Mouse (Mus musculus): ENCODE results near the gene Tbc1d30. TPM values are rescaled to one million over a fixed set of nuclear protein-coding genes. Genes with fewer than 3 reads are reported as not detected.
A peak's percentile ranks its signal among the peaks of the same experiment; 100 is the strongest.

The Tbc1d30 gene
- polyA plus RNA-seq, 1 experiment, result 0.23 TPM

DNA sequence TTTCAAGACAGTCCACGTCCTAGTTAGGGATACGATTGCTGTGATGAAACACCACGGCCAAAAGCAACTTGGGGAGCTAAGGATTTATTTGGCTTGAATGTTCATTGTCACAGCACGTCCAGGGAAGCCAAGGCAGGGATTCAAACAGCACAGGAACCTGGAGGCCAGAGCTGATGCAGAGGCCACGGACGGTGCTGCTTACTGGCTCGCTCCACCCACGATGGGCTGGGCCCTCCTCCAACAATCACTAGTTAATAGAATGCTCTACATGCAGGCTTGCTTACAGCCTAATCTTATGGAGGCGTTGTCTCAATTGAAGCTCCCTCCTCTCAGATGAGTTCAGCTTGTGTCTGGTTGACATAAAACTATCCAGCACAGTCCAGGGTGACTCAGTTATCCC is 16.7 kb upstream of the Tbc1d30 start:
- peaks cover 4% of the 10 kb centered on the region; the same call in 1 of the 2 replicates for H3K4me1 ChIP-seq (ENCODE audit: control insufficient read depth, insufficient read depth, low read length)
- H3K4me3 ChIP-seq (ENCODE audit: insufficient read depth, low read length), result no peak overlapping the region
- TF ChIP-seq POLR2A (IDR thresholded peaks at IDR 0.05; ENCODE audit: low read depth, low read length) (no peak), CTCF (IDR thresholded peaks at IDR 0.05; ENCODE audit: borderline replicate concordance, insufficient read depth, low read length) (no peak)
- no peak overlapping the region for H3K27ac ChIP-seq (ENCODE audit: insufficient read depth, low read length)

DNA sequence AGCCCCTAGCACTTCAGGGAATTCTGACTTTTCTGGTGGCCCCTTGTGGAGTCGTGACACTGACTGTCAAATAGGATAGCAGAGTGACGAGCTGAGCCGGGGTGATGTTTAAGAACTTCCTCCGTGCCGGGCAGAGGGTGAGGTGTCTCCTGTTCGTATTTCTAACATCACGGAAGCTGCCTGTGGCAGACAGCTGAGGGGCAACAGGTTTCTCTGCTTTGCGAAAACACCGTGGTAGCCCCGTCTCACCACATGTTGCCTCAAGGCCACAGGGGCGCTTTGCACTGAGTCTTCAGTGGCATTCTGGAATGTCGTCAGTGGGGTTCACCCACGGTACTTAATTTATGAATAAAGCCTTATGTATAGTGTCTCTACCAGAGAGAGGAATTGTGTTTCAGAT is 16.2 kb upstream of the Tbc1d30 start:
- no peak overlapping the region for H3K27ac ChIP-seq (ENCODE audit: insufficient read depth, low read length)
- no peak for TF ChIP-seq POLR2A (IDR thresholded peaks at IDR 0.05; ENCODE audit: low read depth, low read length)
- TF ChIP-seq CTCF (IDR thresholded peaks at IDR 0.05; ENCODE audit: borderline replicate concordance, insufficient read depth, low read length), result no peak
- peaks cover 4% of the 10 kb centered on the region; the same call in 1 of the 2 replicates for H3K4me1 ChIP-seq (ENCODE audit: control insufficient read depth, insufficient read depth, low read length)
- no peak overlapping the region for H3K4me3 ChIP-seq (ENCODE audit: insufficient read depth, low read length)

DNA sequence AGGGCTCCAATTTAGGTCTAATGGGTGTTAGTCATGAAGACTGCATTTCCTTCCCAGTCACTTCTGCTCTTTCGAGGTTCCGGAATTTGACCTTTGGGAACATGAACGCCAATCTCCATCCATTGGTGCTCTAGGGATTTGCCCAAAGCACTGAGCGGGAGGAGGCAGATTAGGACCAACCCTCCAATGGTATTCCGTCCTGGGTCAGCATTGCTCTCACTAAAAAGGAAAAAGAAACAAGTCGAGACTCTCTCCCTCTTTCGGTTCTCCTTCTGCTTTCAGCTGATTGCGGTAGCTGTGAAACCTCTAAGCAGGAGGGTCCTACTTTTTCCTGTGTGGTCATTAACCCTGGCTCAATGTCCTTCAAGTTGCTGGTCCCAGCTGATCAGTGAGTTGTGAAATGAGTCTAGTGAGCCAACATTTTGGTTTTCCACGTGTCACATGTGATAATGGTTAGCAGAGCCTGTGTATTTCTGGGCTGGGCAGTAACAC is 14.7 kb upstream of the Tbc1d30 start:
- no peak for TF ChIP-seq CTCF (IDR thresholded peaks at IDR 0.05; ENCODE audit: borderline replicate concordance, insufficient read depth, low read length)
- no peak for TF ChIP-seq POLR2A (IDR thresholded peaks at IDR 0.05; ENCODE audit: low read depth, low read length)

DNA sequence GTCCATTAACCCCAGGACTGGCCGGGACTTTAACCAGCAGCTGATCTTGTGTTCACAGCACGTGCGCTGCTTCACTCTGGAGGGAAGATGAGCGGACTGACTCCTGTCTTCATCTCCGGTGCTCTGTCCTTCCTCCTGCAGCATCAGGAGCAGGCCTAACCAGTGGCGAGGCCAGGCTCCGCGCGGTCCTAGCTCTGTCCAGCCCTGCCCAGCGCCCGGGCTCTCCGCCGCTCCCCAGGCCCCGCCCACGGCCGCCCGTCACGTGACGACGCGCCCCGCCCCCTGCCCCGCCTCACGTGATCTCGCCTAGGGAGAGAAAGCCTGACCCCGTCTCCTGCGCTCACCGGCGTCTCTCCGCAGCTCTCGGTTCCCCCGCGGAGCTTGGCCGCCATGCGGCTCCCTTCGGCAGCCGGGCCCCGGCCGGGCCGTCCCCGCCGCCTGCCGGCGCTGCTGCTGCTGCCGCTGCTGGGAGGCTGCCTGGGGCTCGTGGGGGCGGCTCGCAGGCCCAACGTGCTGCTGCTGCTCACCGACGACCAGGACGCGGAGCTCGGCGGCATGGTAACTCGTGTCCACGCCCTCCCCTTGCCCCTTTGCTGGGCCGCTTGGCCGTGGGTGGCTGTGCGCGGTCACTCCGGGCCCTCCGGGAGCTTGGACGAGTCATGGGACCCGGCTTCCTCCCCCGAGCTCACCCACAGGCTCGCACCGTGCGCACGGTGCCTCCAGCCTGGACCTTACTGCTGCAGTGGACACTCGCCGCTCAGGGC is 13.9 kb upstream of the Tbc1d30 start, which contains the start of gene Gns:
TSS of gene Gns (plus strand) at position 290 of the 764 bp plus-strand sequence.
- TF ChIP-seq POLR2A (IDR thresholded peaks at IDR 0.05; ENCODE audit: low read depth, low read length) (peak; percentile 92), CTCF (IDR thresholded peaks at IDR 0.05; ENCODE audit: borderline replicate concordance, insufficient read depth, low read length) (no peak)
- Histone ChIP-seq H3K27ac (ENCODE audit: insufficient read depth, low read length) (peak within 1 kb of the TSS; percentile 51), H3K4me1 (ENCODE audit: control insufficient read depth, insufficient read depth, low read length) (peaks cover 4% of the 10 kb centered on the region; the same call in 1 of the 2 replicates), H3K4me3 (ENCODE audit: insufficient read depth, low read length) (peak within 1 kb of the TSS; percentile 79)

More for the DNA sequence above, 14.7 kb upstream of the Tbc1d30 start:
- Histone ChIP-seq H3K4me3 (ENCODE audit: insufficient read depth, low read length) (peak overlapping the region; percentile 79), H3K27ac (ENCODE audit: insufficient read depth, low read length) (peak overlapping the region; percentile 51), H3K4me1 (ENCODE audit: control insufficient read depth, insufficient read depth, low read length) (peaks cover 4% of the 10 kb centered on the region; the same call in 1 of the 2 replicates)

DNA sequence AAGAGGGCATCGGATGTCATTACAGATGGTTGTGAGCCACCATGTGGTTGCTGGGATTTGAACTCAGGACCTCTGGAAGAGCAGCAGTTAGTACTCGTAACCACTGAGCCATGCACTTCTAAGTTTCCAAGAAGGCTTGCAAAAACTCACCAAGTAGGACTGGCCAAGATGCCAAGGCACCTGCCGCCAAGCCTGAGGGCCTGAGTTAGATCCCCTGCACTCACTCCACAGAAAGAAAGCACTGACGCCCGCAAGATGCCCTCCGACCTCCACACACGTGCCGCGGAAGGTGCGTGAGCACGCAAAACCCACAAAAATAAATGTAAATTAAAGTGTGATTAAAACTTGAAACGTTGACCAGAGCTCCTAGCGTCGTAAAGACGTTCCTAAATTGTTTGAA is 13.2 kb upstream of the Tbc1d30 start:
- H3K4me1 ChIP-seq (ENCODE audit: control insufficient read depth, insufficient read depth, low read length), result peaks cover 4% of the 10 kb centered on the region; the same call in 1 of the 2 replicates
- H3K27ac ChIP-seq (ENCODE audit: insufficient read depth, low read length), result no peak overlapping the region
- TF ChIP-seq CTCF (IDR thresholded peaks at IDR 0.05; ENCODE audit: borderline replicate concordance, insufficient read depth, low read length) (no peak), POLR2A (IDR thresholded peaks at IDR 0.05; ENCODE audit: low read depth, low read length) (no peak)
- H3K4me3 ChIP-seq (ENCODE audit: insufficient read depth, low read length), result peak overlapping the region; percentile 32; the same call in 1 of the 2 replicates

DNA sequence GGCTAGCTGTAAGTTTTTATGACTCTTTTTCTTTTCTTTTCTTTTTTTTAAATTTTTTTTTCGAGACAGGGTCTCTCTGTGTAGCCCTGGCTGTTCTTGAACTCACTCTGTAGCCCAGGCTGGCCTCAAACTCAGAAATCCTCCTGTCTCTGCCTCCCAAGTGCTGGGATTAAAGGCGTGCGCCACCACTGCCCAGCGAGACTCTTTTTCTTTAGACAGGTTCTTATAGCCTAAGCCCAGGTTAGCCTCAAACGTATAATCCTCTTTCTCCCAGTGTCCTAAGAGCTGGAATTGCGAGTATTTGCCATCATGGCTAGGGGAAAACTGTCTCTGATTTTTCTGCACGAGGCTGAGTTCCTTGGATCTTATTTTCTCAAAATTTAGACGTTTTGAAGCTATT is 12.1 kb upstream of the Tbc1d30 start:
- no peak for TF ChIP-seq POLR2A (IDR thresholded peaks at IDR 0.05; ENCODE audit: low read depth, low read length)
- TF ChIP-seq CTCF (IDR thresholded peaks at IDR 0.05; ENCODE audit: borderline replicate concordance, insufficient read depth, low read length), result no peak
- Histone ChIP-seq H3K4me1 (ENCODE audit: control insufficient read depth, insufficient read depth, low read length) (peaks cover 4% of the 10 kb centered on the region; the same call in 1 of the 2 replicates), H3K27ac (ENCODE audit: insufficient read depth, low read length) (no peak overlapping the region), H3K4me3 (ENCODE audit: insufficient read depth, low read length) (no peak overlapping the region)

DNA sequence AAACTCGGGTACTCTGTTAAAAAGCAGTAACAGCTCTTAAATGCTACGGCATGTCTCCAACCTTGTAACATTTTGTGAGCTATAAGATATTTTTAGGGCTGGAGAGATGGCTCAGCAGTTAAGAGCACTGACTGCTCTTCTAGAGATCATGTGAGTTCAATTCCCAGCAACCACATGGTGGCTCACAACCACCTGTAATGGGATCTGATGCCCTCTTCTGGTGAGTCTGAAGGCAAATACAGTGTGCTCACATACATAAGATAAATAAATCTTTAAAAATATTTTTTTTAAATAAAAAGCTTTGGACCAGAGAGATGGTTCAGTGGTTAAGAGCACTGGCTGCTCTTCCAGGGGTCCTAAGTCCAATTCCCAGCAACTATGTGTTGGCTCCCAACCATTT is 9.3 kb upstream of the Tbc1d30 start:
- TF ChIP-seq CTCF (IDR thresholded peaks at IDR 0.05; ENCODE audit: borderline replicate concordance, insufficient read depth, low read length) (no peak), POLR2A (IDR thresholded peaks at IDR 0.05; ENCODE audit: low read depth, low read length) (no peak)
- Histone ChIP-seq H3K27ac (ENCODE audit: insufficient read depth, low read length) (no peak overlapping the region), H3K4me3 (ENCODE audit: insufficient read depth, low read length) (no peak overlapping the region), H3K4me1 (ENCODE audit: control insufficient read depth, insufficient read depth, low read length) (no peaks in the 10 kb centered on the region)

DNA sequence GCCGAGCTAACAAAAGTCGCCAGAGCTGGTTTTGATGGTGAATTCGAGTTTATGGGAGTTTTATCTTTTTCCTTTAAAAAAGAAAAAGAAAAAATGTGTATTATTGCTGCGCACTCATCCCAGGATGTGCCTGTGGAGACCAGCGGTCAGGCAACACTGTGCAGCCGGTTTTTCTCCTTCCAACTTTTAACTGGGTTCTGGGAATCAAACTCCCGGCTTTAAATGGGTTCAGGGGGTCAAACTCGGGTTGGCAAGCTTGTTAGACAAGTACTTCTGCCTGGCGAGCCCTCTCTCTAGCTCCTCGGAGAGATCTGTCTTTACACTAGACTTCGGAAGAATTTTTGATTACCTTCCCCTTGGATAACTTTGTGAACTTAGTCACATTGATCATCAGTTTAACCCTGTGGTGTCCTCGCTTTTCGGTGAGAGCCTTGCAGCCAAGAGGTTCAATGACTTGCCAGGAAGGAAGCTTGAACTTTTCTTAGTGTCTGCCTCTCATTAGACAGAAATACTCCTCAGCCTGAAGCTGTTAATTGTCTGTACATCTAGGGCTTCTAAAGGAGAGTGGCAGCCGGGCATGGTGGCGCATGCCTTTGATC is 713 bp upstream of the Tbc1d30 start:
- Histone ChIP-seq H3K27ac (ENCODE audit: insufficient read depth, low read length) (no peak overlapping the region), H3K4me1 (ENCODE audit: control insufficient read depth, insufficient read depth, low read length) (no peaks in the 10 kb centered on the region), H3K4me3 (ENCODE audit: insufficient read depth, low read length) (peak overlapping the region; percentile 20; the same call in 1 of the 2 replicates)
- TF ChIP-seq POLR2A (IDR thresholded peaks at IDR 0.05; ENCODE audit: low read depth, low read length) (no peak), CTCF (IDR thresholded peaks at IDR 0.05; ENCODE audit: borderline replicate concordance, insufficient read depth, low read length) (no peak)

DNA sequence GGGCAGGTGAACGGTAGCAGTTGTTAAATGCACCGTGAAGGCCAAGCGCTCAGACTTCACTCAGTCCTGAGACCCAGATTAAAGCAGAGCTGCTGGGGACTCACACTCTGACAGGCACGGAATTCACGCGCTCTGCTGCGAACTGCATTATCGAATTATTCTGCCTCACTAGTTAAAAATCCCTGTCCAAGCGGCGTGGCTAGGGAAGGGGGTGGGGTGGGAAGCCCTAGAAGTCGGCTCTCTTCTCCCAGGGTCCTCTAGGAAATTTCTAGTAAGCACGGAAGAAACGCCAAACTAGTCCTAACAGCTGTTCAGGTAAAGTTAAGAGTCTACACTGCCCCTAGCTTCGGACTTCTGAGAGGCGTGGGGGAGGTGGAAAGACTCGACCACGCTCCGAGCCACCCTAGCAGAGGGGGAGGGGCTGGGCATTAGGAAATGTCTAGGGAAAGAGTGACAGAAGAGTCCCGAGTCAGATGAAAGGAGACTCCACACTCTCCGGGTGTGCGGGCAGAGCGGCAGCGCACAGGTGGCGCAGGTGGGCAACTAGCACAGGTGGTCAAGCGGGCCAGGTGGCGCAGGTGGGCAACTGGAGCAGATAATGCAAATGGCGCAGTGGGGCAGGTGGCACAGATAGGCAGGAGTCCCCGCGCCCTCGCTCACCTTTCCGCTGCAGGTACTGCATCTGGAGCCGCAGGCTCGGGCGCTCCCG is 567 bp downstream of the Tbc1d30 start:
- no peak overlapping the region for H3K27ac ChIP-seq (ENCODE audit: insufficient read depth, low read length)
- H3K4me1 ChIP-seq (ENCODE audit: control insufficient read depth, insufficient read depth, low read length), result no peaks in the 10 kb centered on the region

More for the DNA sequence above, 567 bp downstream of the Tbc1d30 start:
- peak overlapping the region; percentile 20 for H3K4me3 ChIP-seq (ENCODE audit: insufficient read depth, low read length)
- TF ChIP-seq POLR2A (IDR thresholded peaks at IDR 0.05; ENCODE audit: low read depth, low read length), result no peak

All from embryonic fibroblast, embryonic 13.5 days (primary cell).